ENCODE assay signal across 13 mouse cellular contexts in the genomic region with DNA sequence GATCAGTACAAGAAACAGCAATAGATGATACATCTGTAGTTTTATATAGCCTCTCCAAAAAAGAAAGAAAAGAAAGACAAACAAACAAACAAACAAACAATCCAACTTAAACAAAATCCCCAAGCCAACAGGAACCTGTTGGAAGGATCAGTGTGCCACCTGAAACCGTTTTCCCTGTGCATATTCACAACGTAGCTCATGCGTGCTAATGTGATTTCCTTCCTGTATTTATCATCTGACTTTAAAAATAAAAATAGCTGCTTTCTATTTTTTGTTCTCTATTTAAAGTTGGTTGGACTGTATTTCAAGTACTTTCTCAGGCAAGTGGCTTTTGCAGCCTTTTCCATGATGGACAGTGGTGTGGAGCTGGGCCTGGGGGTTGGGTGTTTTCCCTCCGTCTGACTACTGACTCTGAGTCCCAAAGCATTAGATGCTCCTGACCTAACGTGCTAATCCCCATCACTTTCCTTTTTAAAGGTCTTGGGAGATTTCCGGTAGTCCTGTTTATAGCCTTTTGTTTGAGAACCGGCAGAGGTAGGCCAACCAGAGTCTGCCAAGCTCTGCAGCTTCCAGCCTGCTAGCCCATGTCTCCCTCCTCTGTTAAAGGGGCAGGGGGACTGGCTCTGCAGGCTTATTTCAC.
A peak's percentile ranks its signal among the peaks of the same experiment; 100 is the strongest.
DNase-seq lines count a peak whose midpoint lies in the region; TF ChIP-seq lines count a peak whose summit lies in the region.
"Had no signal": no experiment of that assay in that cellular context is flagged by ENCODE, and none has a peak within 500 bp of the region (broad histone marks: within the 10 kb centered on the region; RNA-seq: fewer than 3 reads in every experiment).

No protein-coding gene starts in this region.

- no peak for TF ChIP-seq POLR2A in bone marrow macrophage, adult 2 months (IDR thresholded peaks at IDR 0.05; ENCODE audit: borderline replicate concordance, low read depth, low read length)

- H3K27ac ChIP-seq in bone marrow macrophage, adult 2 months (ENCODE audit: insufficient read depth, low read depth, low read length), result peak overlapping the region; percentile 83
- H3K27ac ChIP-seq: lung, embryonic 15.5 days; neural tube, embryonic 12.5 days had no signal

- intact Hi-C loops in heart, postnatal 25 days (cut with DNase I), result no loop called here

- TF ChIP-seq CTCF in bone marrow macrophage, adult 2 months (IDR thresholded peaks at IDR 0.05; ENCODE audit: low read depth, low read length), result no peak

- H3K4me3 ChIP-seq in bone marrow macrophage, adult 2 months (ENCODE audit: insufficient read depth, low read length), result no peak overlapping the region
- H3K4me3 ChIP-seq: lung, embryonic 15.5 days; neural tube, embryonic 12.5 days had no signal

- peaks cover 32% of the 10 kb centered on the region for H3K4me1 ChIP-seq in bone marrow macrophage, adult 2 months (ENCODE audit: control insufficient read depth, insufficient read depth, low read length)

- peak; percentile 47 to 56 for DNase-seq in heart, adult 18-20 months
- DNase-seq in heart, postnatal 25 days (ENCODE audit: low spot score), result no peak
- peak; percentile 19 for DNase-seq in kidney, postnatal 14 days
- DNase-seq in kidney, adult 8-10 months, result no peak
- peak; percentile 42 to 55 for DNase-seq in B cell, adult 2 months
- DNase-seq in ovary, adult 18-20 months (ENCODE audit: low spot score), result no peak
- DNase-seq: adrenal gland, postnatal 36 days; layer of hippocampus, adult 9-11 months; liver; right cerebral cortex, postnatal 25 days had no signal

Comparison
In these comparisons a context has a peak if more than half of its experiments do, and no peak if none do; other contexts are left out.
1. DNase-seq: peak in heart, adult 18-20 months (2 of 2), kidney, postnatal 14 days (single experiment) and B cell, adult 2 months (2 of 2); none in heart, postnatal 25 days (single experiment), kidney, adult 8-10 months (0 of 2) and ovary, adult 18-20 months (single experiment).